Mouse (Mus musculus) Patski (cell line): Measurements from ENCODE around the gene Cope. TPM values are rescaled to one million over a fixed set of nuclear protein-coding genes. Genes with fewer than 3 reads are reported as not detected.

Experiments used
- ATAC-seq: fragments of 100-300 bp; one replicate; pipeline ENCODE4 v1.8.0; 2021
- CTCF ChIA-PET: fragments of 350-600 bp; sonication (Branson Sonifier 250); formaldehyde crosslinking; loops from one replicate; lab custom pipeline; 2022; ENCODE audit warnings: inconsistent platforms; lab: Charles Lee
- POLR2A ChIA-PET: fragments of 350-600 bp; sonication (Branson Sonifier 250); formaldehyde crosslinking; loops from one replicate; lab custom pipeline; 2022; ENCODE audit warnings: antibody characterized with exemption, inconsistent platforms; lab: Charles Lee
- DNase-seq: peaks from one replicate; pipeline ENCODE4 v3.0.0-alpha.2; 2011; ENCODE audit warnings: low read depth, low spot score
- H3K27me3 ChIP-seq: fragments of 371-371 bp; one replicate; pipeline ENCODE4 v1.5.1; 2021
- CTCF ChIP-seq: fragments of 100-300 bp; IDR thresholded peaks from one replicate; pipeline ENCODE4 v1.5.1; 2021
- in situ Hi-C: fragments of 300-500 bp; cut with MboI; formaldehyde crosslinking; loops from 3 replicates; pipeline ENCODE4 v1.11.1; 2018; ENCODE audit warnings: low pct_unique_long_range_greater_than_20kb, mixed read lengths
- polyA plus RNA-seq: library from polyadenylated mRNA; unstranded; gene quantifications from one replicate; pipeline ENCODE4 v1.2.3, GENCODE M21; 2021

Cope gene
- polyA plus RNA-seq, 1 experiment from 2014 or later: 259 TPM

GRCm38 (mm10) chr8:70344279-70344678 is 42.0 kb downstream of the Cope start:
- ATAC-seq (no peak), DNase-seq (no peak)
- POLR2A ChIA-PET: interaction anchor here (0.9 to 1.1 kb wide), 3 partner anchors 9 to 159 kb away, joined by 3 to 4 read pairs (median 3); partner anchors contain the start of gene Upf1
- H3K27me3 ChIP-seq: no peaks in the 10 kb centered on the region
- CTCF ChIA-PET: interaction anchor here (0.7 to 1.6 kb wide), 3 partner anchors 9 to 52 kb away, joined by 3 to 5 read pairs (median 3); partner anchors contain the start of gene Upf1
- no peak for TF ChIP-seq CTCF
- in situ Hi-C loops: loop anchor here (5.0 kb wide), 1 partner anchor 33 kb away; no protein-coding TSS in a partner anchor

DNA sequence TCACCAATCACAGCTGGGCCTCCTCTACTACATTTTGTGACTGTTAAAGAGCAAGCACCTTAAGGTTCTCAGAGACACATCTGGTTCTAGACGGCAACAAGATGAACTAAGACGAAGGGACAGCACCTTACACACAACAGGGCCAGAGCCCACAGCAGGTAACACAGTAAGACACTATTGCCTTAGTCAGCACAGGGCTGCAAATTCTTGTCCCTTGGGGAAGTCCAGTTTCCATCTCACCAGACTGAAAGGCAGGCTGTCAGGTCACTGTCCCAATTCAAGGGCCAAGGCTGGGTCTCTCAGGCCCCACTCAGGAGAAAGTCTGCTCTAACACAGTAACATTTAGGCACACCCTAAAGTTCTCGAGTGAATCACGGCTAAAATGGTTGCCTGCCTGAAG is 45.1 kb downstream of the Cope start:
- no peak for TF ChIP-seq CTCF
- no peaks in the 10 kb centered on the region for H3K27me3 ChIP-seq
- ChIA-PET POLR2A (no interaction called here), CTCF (interaction anchor here (1.2 kb wide), 1 partner anchor 11 kb away, joined by 3 read pairs; no protein-coding TSS in a partner anchor)
- no peak for DNase-seq
- in situ Hi-C loops: no loop called here
- no peak for ATAC-seq

DNA sequence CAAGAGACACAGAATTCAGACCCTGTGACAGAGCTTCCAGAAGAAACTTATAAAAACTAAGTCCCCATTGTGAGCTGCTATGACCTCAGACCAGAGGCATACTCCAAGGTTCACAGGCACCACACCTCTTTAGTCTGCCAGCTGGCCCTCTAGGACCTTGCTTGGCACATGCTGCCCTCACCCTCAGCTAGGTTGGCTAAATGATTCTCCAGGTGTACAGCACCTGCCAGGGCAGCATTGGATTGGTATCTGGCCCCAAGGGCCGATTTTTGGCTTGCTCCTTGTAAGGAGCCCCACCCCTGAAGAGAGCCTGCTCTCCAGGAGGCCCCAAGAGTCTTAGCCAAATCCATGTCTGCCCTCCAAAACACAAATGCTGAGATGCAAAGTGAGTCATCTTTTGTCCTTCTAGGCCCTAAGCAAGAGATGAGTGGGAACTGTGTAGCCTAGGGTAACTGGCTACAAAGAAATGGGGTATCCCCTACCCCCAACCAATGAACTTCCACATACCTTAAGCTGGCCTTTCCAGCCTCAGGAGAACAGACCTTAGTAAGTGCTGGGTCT is 45.6 kb downstream of the Cope start:
- ChIA-PET POLR2A (interaction anchor here (0.6 to 1.1 kb wide), 2 partner anchors 21 to 27 kb away, joined by 3 read pairs; no protein-coding TSS in a partner anchor), CTCF (interaction anchor here (1.2 kb wide), 1 partner anchor 11 kb away, joined by 3 read pairs; no protein-coding TSS in a partner anchor)
- no peak for TF ChIP-seq CTCF
- DNase-seq (no peak), ATAC-seq (no peak)
- in situ Hi-C loops: no loop called here
- no peaks in the 10 kb centered on the region for H3K27me3 ChIP-seq

- in situ Hi-C loops: no loop called here
- ATAC-seq: no peak
- no peak for TF ChIP-seq CTCF
- ChIA-PET CTCF (interaction anchor here (1.3 kb wide), 1 partner anchor 13 kb away, joined by 3 read pairs; no protein-coding TSS in a partner anchor), POLR2A (interaction anchor here (0.6 to 1.8 kb wide), 2 partner anchors 22 to 67 kb away, joined by 3 to 6 read pairs; partner anchors contain the start of gene Comp)
- H3K27me3 ChIP-seq: no peaks in the 10 kb centered on the region
- no peak for DNase-seq
Measured at GRCm38 (mm10) chr8:70351035-70351999, 49.0 kb downstream of the Cope start.

GRCm38 (mm10) chr8:70352000-70352384 is 49.7 kb downstream of the Cope start:
- no peak for ATAC-seq
- POLR2A ChIA-PET: interaction anchor here (0.7 to 2.3 kb wide), 7 partner anchors 14 to 499 kb away, joined by 3 to 8 read pairs (median 4); partner anchors contain the start of gene Comp
- in situ Hi-C loops: no loop called here
- H3K27me3 ChIP-seq: no peaks in the 10 kb centered on the region
- CTCF ChIA-PET: interaction anchor here (1.6 to 1.8 kb wide), 2 partner anchors 10 to 154 kb away, joined by 7 to 8 read pairs; partner anchors contain the start of gene Rex1bd
- TF ChIP-seq CTCF: no peak
- DNase-seq: no peak

DNA sequence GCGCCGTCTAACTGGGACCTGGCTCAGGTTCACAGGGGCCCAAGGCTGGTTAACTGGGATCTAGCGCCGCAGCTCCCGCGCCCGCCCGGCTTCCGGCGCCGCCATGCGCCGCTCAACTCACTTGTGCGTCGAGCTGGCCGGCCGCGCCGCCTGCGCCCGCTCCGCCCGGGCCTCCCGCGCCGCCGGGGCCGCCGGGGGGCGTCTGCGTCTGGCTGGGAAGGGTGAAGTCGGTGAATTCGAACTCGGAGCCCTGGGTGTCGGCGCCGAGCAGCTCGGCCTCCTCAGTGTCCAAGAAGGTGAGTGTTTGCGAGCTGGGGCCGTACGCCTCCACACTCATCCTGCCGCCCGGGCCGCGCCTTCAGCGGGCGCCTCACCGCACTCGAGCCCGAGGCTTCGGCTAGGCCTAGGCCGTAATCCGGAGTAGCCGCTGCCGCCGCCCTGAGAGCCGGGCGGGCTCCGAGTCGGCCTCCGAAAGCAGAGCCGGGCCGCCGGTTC is 50.4 kb downstream of the Cope start:
- in situ Hi-C loops: no loop called here
- ChIA-PET CTCF (interaction anchor here (1.1 to 1.8 kb wide), 4 partner anchors 8 to 154 kb away, joined by 3 to 8 read pairs (median 6); partner anchors contain the start of gene Rex1bd), POLR2A (interaction anchor here (0.7 to 2.3 kb wide), 11 partner anchors 9 to 498 kb away, joined by 3 to 8 read pairs (median 3); partner anchors contain the start of gene Comp)
- no peaks in the 10 kb centered on the region for H3K27me3 ChIP-seq
- ATAC-seq: no peak
- no peak for TF ChIP-seq CTCF
- no peak for DNase-seq

- POLR2A ChIA-PET: interaction anchor here (0.8 to 2.3 kb wide), 9 partner anchors 10 to 256 kb away, joined by 3 to 8 read pairs (median 3); partner anchors contain the start of gene Comp
- ATAC-seq (peak; percentile 65), DNase-seq (peak; percentile 83)
- CTCF ChIA-PET: interaction anchor here (1.1 to 1.8 kb wide), 5 partner anchors 9 to 153 kb away, joined by 3 to 8 read pairs (median 5); partner anchors contain the start of gene Rex1bd
- in situ Hi-C loops: no loop called here
- no peaks in the 10 kb centered on the region for H3K27me3 ChIP-seq
- TF ChIP-seq CTCF: no peak
Measured at GRCm38 (mm10) chr8:70353194-70353817, 51.0 kb downstream of the Cope start, which contains the start of gene Upf1. TSS of gene Upf1 (minus strand) at chr8:70353278.

GRCm38 (mm10) chr8:70354004-70354403 is 51.7 kb downstream of the Cope start:
- no peak for TF ChIP-seq CTCF
- ChIA-PET CTCF (interaction anchor here (1.1 to 1.8 kb wide), 3 partner anchors 10 to 152 kb away, joined by 3 to 7 read pairs (median 3); partner anchors contain the start of gene Rex1bd), POLR2A (interaction anchor here (1.3 to 2.3 kb wide), 2 partner anchors 10 to 18 kb away, joined by 3 to 8 read pairs; no protein-coding TSS in a partner anchor)
- in situ Hi-C loops: no loop called here
- DNase-seq: no peak
- no peak for ATAC-seq
- H3K27me3 ChIP-seq: no peaks in the 10 kb centered on the region

GRCm38 (mm10) chr8:70356111-70356510 is 53.8 kb downstream of the Cope start:
- ChIA-PET POLR2A (no interaction called here), CTCF (no interaction called here)
- DNase-seq (no peak), ATAC-seq (no peak)
- no peaks in the 10 kb centered on the region for H3K27me3 ChIP-seq
- TF ChIP-seq CTCF: no peak
- in situ Hi-C loops: no loop called here
